Mouse (Mus musculus): ENCODE results near the gene Ttc8. TPM values are rescaled to one million over a fixed set of nuclear protein-coding genes. Genes with fewer than 3 reads are reported as not detected.

Ttc8 gene
- polyA plus RNA-seq, 1 experiment from 2014 or later, result 6.9 TPM

- ATAC-seq, result no peak
- H3K27ac ChIP-seq (ENCODE audit: low read depth, low read length), result no peak overlapping the region
- H3K4me1 ChIP-seq (replicated peaks; ENCODE audit: control insufficient read depth, insufficient read depth, low read length), result no peaks in the 10 kb centered on the region
- no peaks in the 10 kb centered on the region for H3K36me3 ChIP-seq (ENCODE audit: control insufficient read depth, insufficient read depth)
- H3K9me3 ChIP-seq (ENCODE audit: control insufficient read depth), result no peaks in the 10 kb centered on the region
- no peak overlapping the region for H3K9ac ChIP-seq (ENCODE audit: low read depth, low read length)
- no peaks in the 10 kb centered on the region for H3K27me3 ChIP-seq (replicated peaks; ENCODE audit: control insufficient read depth, insufficient read depth, low read length)
- no peak overlapping the region for H3K4me3 ChIP-seq (ENCODE audit: low read depth, low read length)
- 79% methylated on average over 2 of the region's 2 CpGs for WGBS
- TF ChIP-seq CTCF (IDR thresholded peaks at IDR 0.05; ENCODE audit: low read depth), result no peak
- no peak overlapping the region for H3K4me2 ChIP-seq (replicated peaks; ENCODE audit: low read depth)
These were observed 105.9 kb downstream of the Ttc8 start for GRCm38 (mm10) chr12:99026291-99026690.

DNA sequence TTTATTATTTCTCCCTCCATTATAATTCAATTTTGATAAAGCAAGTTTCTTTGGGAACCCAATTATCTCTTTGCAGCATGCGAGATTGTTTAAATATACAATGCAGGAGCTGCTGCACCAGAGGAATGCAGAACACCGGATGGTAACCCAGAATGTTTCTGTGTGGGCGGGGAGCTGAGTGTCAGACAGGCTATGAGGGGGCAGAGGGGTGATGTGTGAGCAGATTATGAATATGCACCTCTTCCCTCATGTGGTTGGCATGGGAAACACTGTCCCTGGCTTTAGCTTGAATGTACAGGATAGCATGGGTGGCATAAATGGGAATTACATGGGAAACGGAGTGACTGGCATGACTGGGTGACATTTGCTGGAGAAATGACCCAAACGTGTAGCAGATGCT lies 108.3 kb downstream of the Ttc8 start:
- ATAC-seq, result no peak
- Histone ChIP-seq H3K27ac (ENCODE audit: low read depth, low read length) (no peak overlapping the region), H3K4me3 (ENCODE audit: low read depth, low read length) (no peak overlapping the region), H3K27me3 (replicated peaks; ENCODE audit: control insufficient read depth, insufficient read depth, low read length) (no peaks in the 10 kb centered on the region), H3K9ac (ENCODE audit: low read depth, low read length) (no peak overlapping the region), H3K4me2 (replicated peaks; ENCODE audit: low read depth) (no peak overlapping the region), H3K9me3 (ENCODE audit: control insufficient read depth) (no peaks in the 10 kb centered on the region), H3K36me3 (ENCODE audit: control insufficient read depth, insufficient read depth) (no peaks in the 10 kb centered on the region), H3K4me1 (replicated peaks; ENCODE audit: control insufficient read depth, insufficient read depth, low read length) (no peaks in the 10 kb centered on the region)
- WGBS, result 43% methylated on average over 5 of the region's 5 CpGs
- no peak for TF ChIP-seq CTCF (IDR thresholded peaks at IDR 0.05; ENCODE audit: low read depth)

DNA sequence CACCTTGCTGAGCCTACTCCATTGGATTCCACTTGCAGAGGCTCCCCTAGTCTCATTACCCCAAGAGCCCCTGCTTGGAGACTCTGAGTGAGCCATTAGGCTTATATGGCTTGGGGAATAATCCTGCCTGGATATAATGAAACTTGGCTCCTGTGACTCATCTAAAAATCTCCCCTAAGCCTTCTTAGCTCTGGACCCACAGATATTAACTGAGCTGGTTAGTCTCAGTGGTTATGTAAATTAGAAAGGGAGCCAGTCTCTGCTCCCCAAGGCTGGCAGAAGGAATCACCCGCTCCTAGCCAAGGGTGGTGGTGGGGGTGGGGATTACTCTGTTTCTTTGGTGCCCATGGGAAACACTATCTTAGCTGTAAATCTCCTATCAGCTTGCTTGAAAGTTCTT lies 109.6 kb downstream of the Ttc8 start:
- H3K27me3 ChIP-seq (replicated peaks; ENCODE audit: control insufficient read depth, insufficient read depth, low read length), result no peaks in the 10 kb centered on the region
- H3K9ac ChIP-seq (ENCODE audit: low read depth, low read length), result no peak overlapping the region
- 60% methylated on average over 1 of the region's 1 CpGs for WGBS
- H3K27ac ChIP-seq (ENCODE audit: low read depth, low read length), result no peak overlapping the region
- H3K4me2 ChIP-seq (replicated peaks; ENCODE audit: low read depth), result no peak overlapping the region
- no peak overlapping the region for H3K4me3 ChIP-seq (ENCODE audit: low read depth, low read length)
- H3K9me3 ChIP-seq (ENCODE audit: control insufficient read depth), result no peaks in the 10 kb centered on the region
- H3K4me1 ChIP-seq (replicated peaks; ENCODE audit: control insufficient read depth, insufficient read depth, low read length), result no peaks in the 10 kb centered on the region
- H3K36me3 ChIP-seq (ENCODE audit: control insufficient read depth, insufficient read depth), result no peaks in the 10 kb centered on the region
- no peak for TF ChIP-seq CTCF (IDR thresholded peaks at IDR 0.05; ENCODE audit: low read depth)
- ATAC-seq, result no peak

Other genes with a start within 250 kb of the Ttc8 start
- 4.3 and 4.7 TPM in 2 replicates for gene Ptpn21, start 183.2 kb upstream of the Ttc8 start, polyA plus RNA-seq (2015; fragmentation: Nextera tagmentation; extraction: Ambion mirVana)
- 34.1 and 37.9 TPM in 2 replicates for gene Zc3h14, start 173.6 kb upstream of the Ttc8 start, polyA plus RNA-seq (2015; fragmentation: Nextera tagmentation; extraction: Ambion mirVana)
- gene Eml5, start 19.1 kb upstream of the Ttc8 start, polyA plus RNA-seq (2015; fragmentation: Nextera tagmentation; extraction: Ambion mirVana), result 1.3 and 1.7 TPM in 2 replicates